ENCODE assay signal across 14 mouse cellular contexts in genomic region chr7:34799950-34800511, GRCm38 (mm10). TPM values are rescaled to one million over a fixed set of nuclear protein-coding genes. Genes with fewer than 3 reads are reported as not detected.
DNase-seq lines count a peak whose midpoint lies in the region; ATAC-seq lines count a peak whose summit lies in the region.
"Had no signal": no experiment of that assay in that cellular context is flagged by ENCODE, and none has a peak within 500 bp of the region (broad histone marks: within the 10 kb centered on the region; RNA-seq: fewer than 3 reads in every experiment).

No protein-coding gene starts in this region.

- intact Hi-C loops in gastrocnemius, postnatal 14 days (cut with DNase I; ENCODE audit: low total_unique reads) = no loop called here

- peak; percentile 55 for ATAC-seq in lung, embryonic 16.5 days (ENCODE audit: low read depth)
- no peak for ATAC-seq in hindbrain, embryonic 14.5 days (ENCODE audit: low FRiP score)

- H3K4me1 ChIP-seq in lung, embryonic 16.5 days (replicated peaks; ENCODE audit: control insufficient read depth, insufficient read depth, low read length) = peaks cover 9% of the 10 kb centered on the region
- peaks cover 41% of the 10 kb centered on the region for H3K4me1 ChIP-seq in hindbrain, embryonic 14.5 days (replicated peaks; ENCODE audit: control insufficient read depth, insufficient read depth, low read length)

- no peak overlapping the region for H3K4me2 ChIP-seq in lung, embryonic 16.5 days (ENCODE audit: low read depth, low read length)
- H3K4me2 ChIP-seq in hindbrain, embryonic 14.5 days (replicated peaks) = no peak overlapping the region

- WGBS in lung, embryonic 16.5 days = 32% methylated on average over 13 of the region's 13 CpGs
- WGBS in hindbrain, embryonic 14.5 days = 29% methylated on average over 13 of the region's 13 CpGs

- H3K9ac ChIP-seq in lung, embryonic 16.5 days (ENCODE audit: low read length) = no peak overlapping the region
- H3K9ac ChIP-seq in hindbrain, embryonic 14.5 days = no peak overlapping the region
- H3K9ac ChIP-seq: liver, embryonic 14.5 days had no signal

- no peak overlapping the region for H3K27ac ChIP-seq in lung, embryonic 16.5 days (ENCODE audit: low read length)
- 0 out of 2 replicates have a peak overlapping the region, but pooled peaks have one; percentile 16 for H3K27ac ChIP-seq in hindbrain, embryonic 14.5 days
- H3K27ac ChIP-seq: liver, embryonic 14.5 days had no signal

- no peak overlapping the region for H3K4me3 ChIP-seq in lung, embryonic 16.5 days (ENCODE audit: low read length)
- no peak overlapping the region for H3K4me3 ChIP-seq in hindbrain, embryonic 14.5 days (replicated peaks; ENCODE audit: low read length)

- H3K27me3 ChIP-seq in lung, embryonic 16.5 days (ENCODE audit: control insufficient read depth, insufficient read depth, low read depth, low read length) = peaks cover 9% of the 10 kb centered on the region
- H3K27me3 ChIP-seq in hindbrain, embryonic 14.5 days (ENCODE audit: control insufficient read depth, insufficient read depth, low read length) = no peaks in the 10 kb centered on the region

- H3K36me3 ChIP-seq in lung, embryonic 16.5 days (ENCODE audit: control insufficient read depth, insufficient read depth, low read length) = no peaks in the 10 kb centered on the region
- H3K36me3 ChIP-seq in hindbrain, embryonic 14.5 days (replicated peaks; ENCODE audit: control insufficient read depth, insufficient read depth) = no peaks in the 10 kb centered on the region

- H3K9me3 ChIP-seq in lung, embryonic 16.5 days (ENCODE audit: control insufficient read depth, low read length) = no peaks in the 10 kb centered on the region
- no peaks in the 10 kb centered on the region for H3K9me3 ChIP-seq in hindbrain, embryonic 14.5 days (ENCODE audit: control insufficient read depth, low read length)

- no peak for DNase-seq in lung, postnatal 25 days (ENCODE audit: low spot score)
- DNase-seq in embryo, embryonic 9.5 days (ENCODE audit: extremely low spot score) = peak; percentile 52
- no peak for DNase-seq in hindbrain, embryonic 14.5 days (ENCODE audit: low spot score)
- peak; percentile 42 for DNase-seq in retina, embryonic 14.5 days (ENCODE audit: low spot score)
- DNase-seq in gastrocnemius, postnatal 14 days = no peak
- no peak for DNase-seq in gastrocnemius, adult 18-20 months (ENCODE audit: low spot score)
- DNase-seq: adrenal gland, postnatal 25 days; cerebellum, adult 2 months; thymus, postnatal 14 days had no signal

RNA-seq across cellular contexts. Expression of gene Chst8, which starts 12.5 kb away (rescaled TPM):
- 4.5 and 4.8 TPM in 2 replicates for polyA plus RNA-seq in lung, embryonic 16.5 days (2015; fragmentation: Nextera tagmentation; extraction: Ambion mirVana)
- 8.5 and 10.4 TPM in 2 replicates for polyA plus RNA-seq in hindbrain, embryonic 14.5 days (2014; fragmentation: Nextera tagmentation; extraction: Ambion mirVana)
- total RNA-seq in gastrocnemius, postnatal 14 days (2021) = under 1 TPM; 0.13 to 0.66 TPM
- under 1 TPM; 0.45 to 0.84 TPM for total RNA-seq in gastrocnemius, adult 18-20 months (2021)
- total RNA-seq: hematopoietic stem cell, adult 5-6 weeks; MEL; neutrophil, adult 5-6 weeks had no signal

Comparison
In these comparisons a context has a peak if more than half of its experiments do, and no peak if none do; other contexts are left out.
1. DNase-seq: peak in embryo, embryonic 9.5 days (single experiment) and retina, embryonic 14.5 days (single experiment); none in lung, postnatal 25 days (single experiment), hindbrain, embryonic 14.5 days (single experiment), gastrocnemius, postnatal 14 days (single experiment) and gastrocnemius, adult 18-20 months (single experiment).